Mouse (Mus musculus) G1E (cell line): ENCODE measurements at regions not wholly inside any gene's neighbourhood (a gene's known extent, or its start where the extent isn't known, plus 50 kb on each side); places are given as distances from the start of the nearest gene placed in this dataset.

Experiments
- CTCF ChIP-seq: IDR thresholded peaks from 2 replicates; pipeline ENCODE4 v1.5.1; 2012; ENCODE audit warnings: low read depth, low read length, inconsistent platforms, mixed read lengths
- TAL1 ChIP-seq: conservative IDR thresholded peaks from 2 replicates; pipeline ENCODE4 v1.6.1; 2012; ENCODE audit warnings: low read depth, low read length, inconsistent platforms, mixed read lengths

GRCm38 (mm10) chr3:154387271-154387670 lies 56.8 kb upstream of the Lhx8 start:
- no peak for TF ChIP-seq CTCF
- no peak for TF ChIP-seq TAL1
